Mouse (Mus musculus): Measurements from ENCODE around the gene Prim1. TPM values are rescaled to one million over a fixed set of nuclear protein-coding genes. Genes with fewer than 3 reads are reported as not detected.

Prim1 gene
- 6.6 and 6.8 TPM in 2 replicates for total RNA-seq (2021)
- long read RNA-seq, transcript Prim1-201 (13 exons, 1,583 nt), result major isoform, 8 of 8 reads
- long read RNA-seq, partial matches to known transcripts, result 0 of 8 reads
- long read RNA-seq, other reads (novel, unspliced or antisense), result 0 of 8 reads

DNA sequence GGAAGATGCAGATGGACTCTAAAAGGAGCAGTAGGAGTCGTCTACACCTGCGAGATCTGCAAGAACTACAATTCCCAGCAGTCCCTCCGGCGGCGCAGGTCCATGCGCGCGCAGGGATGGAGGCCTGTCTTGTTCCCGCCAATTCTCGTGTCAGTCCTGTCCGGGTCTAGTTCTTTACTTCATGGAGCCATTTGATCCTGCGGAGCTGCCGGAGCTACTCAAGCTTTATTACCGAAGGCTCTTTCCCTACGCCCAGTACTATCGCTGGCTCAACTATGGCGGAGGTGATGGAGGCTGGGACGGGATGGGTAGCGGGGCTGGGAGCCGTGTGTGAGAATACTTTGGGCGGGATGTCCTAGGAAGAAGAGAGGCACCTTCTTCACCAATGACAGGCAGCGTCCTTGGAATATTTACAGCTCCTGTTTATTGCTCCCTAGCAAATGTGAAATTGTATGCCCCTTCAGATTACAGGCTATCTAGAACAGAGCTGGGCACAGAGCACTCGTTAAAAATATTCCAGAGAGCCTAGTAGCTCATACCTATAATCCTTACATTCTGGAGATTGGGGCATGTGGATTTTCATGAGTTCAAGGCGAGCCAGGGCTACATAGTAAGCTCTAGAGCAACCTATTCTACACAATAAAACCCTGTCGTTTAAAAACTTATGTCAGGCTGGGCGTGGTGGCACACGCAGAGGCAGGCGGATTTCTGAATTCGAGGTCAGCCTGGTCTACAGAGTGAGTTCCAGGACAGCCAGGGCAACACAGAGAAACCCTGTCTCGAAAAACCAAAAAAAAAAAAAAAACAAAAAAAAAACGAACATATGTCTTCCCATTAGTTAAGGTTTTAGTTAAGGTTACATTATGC lies at the start of gene Prim1:
TSS of gene Prim1 (plus strand) at position 101 of the 867 bp plus-strand sequence.
- peak; percentile 69 for DNase-seq

GRCm38 (mm10) chr10:127966506-127966905 lies 48.5 kb upstream of the Prim1 start:
- no peak for DNase-seq

DNA sequence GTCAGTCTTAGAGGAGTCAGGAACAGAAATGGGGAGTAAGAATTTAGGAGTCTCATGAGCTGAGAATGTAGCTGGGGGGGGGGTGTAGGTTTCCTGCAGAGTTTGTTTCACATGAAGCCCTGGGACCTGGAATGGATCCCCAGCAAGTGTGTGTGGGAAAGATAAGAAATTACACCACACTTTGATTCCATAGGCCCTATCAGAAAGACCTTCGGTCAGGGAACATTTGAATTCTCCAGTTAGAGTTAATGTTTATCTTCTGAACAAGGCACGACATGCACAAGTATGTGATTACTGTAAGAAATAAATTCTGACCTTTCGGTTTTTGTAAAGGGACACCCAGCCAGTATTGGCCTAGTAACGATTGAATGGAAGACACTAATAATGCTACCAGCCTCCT lies 45.1 kb upstream of the Prim1 start:
- no peak for DNase-seq

DNA sequence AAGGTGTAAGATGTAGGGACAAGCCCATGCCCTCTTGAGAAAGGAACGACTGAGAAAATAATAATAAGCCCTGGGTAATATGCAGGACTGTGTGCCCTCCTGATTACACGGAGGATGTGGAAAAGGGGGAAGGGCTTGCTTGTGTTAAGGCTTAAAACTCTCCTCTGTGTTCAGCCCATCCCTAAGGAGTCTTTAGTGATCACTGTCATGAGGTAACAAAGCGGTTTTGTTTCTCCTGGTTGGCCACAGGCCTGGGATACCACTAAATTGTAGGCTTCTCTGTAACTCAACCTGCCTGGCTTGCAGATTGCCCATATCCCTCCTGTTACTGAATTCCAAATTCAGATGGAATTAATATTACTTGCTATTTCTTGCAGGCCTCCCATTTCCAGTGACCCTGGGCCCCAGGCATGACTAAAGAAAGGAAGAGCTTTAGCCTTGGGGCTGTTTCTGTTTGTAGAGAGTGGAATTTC lies 44.6 kb upstream of the Prim1 start:
- no peak for DNase-seq

DNA sequence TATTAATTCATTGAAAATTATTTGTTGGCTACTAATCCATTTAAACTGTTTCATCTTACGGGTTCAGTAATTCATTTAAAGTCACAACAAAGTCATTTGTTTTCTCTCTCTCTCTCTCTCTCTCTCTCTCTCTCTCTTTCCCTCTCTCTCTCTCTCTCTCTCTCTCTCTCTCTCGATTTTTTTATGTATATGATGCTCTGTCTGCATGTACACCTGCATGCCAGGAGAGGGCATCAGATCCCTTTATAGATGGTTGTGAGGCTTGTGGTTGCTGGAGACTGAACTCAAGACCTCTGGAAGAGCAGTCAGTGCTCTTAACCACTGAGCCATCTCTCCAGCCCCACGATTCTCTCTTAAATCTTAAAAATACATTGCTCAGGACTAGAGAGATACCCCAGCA lies 43.8 kb upstream of the Prim1 start:
- no peak for DNase-seq

- no peak for DNase-seq
Measured at GRCm38 (mm10) chr10:127974062-127974461, 40.9 kb upstream of the Prim1 start.

GRCm38 (mm10) chr10:127975503-127975902 lies 39.5 kb upstream of the Prim1 start:
- DNase-seq, result no peak

GRCm38 (mm10) chr10:127984650-127985049 lies 30.3 kb upstream of the Prim1 start:
- DNase-seq, result peak; percentile 6

DNA sequence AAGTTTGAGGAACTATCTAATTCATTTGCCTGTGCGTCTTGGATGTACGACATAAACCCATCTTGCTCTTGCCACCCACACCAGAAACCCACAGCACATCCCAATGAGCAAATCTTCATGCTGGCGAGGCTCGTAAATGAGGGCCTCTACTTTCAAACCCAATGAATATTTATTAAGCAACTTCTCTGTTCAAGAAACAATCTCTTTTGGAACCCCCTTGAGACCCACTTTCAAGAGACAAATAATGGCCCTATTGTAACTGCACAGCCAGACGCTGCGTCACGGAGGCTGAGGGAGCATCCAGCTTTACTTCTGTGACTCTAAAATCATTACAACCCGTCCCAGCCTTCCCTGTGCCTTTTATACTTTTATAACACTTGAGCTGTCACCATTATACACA lies 29.4 kb upstream of the Prim1 start:
- DNase-seq, result no peak

DNA sequence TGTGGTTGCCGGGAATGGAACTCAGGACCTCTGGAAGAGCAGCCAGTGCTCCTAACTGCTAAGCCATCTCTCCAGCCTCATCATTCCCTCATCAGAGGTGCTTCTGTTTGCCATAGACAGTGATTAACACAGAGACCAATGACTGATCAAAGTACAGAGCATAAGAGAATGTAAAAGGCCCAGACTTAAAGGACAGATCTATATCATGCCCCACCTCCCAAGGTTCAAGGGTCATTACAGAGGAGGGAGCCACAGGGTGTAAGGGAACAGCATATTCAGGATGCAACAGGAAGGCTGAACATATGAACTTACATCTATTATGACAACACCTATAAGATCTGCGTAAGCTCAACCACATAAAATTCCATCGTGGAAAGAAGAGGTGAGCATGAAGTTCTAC lies 18.3 kb upstream of the Prim1 start:
- DNase-seq, result no peak

DNA sequence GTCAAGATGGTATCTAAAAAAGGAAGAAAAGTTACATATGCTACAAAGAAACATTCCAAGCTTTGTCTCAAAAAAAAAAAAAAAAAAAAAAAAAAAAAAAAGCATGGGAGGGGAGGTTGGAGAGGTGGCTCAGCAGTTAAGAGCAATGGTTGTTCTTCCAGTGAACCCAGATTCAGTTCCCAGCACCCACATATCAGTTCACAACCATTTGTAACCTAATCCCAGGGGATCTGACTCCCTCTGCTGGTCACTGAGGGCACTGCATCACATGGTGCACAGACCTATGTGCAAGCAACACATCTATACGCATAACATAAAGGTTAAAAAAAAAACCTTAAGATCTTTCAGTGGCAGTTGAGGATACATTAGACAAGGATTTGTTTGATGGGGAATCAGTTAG lies 16.7 kb upstream of the Prim1 start:
- no peak for DNase-seq

DNA sequence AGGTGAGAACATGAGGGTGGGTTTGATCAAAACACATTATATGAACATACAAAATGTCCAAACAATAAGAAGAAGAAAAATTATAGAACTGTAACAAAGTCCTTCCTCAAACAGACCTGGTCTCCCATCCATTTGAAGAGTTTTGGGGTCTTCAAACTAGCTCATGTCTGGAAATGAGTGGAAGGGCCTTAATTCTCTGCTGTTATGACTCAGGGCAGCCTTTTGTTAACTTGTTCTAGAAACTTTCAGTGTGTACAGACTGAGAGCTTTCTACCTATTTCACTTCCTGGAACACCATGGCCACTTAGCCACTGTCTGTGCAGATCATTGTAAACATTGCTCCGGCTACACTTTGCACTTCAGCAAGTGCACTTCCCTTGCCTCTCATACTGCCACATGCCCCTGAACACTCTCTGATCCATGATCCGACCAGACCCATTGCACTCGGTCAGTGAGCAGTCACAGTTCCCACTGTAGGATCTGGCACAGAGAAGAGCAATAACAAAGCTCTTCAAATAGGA lies 11.6 kb upstream of the Prim1 start:
- DNase-seq, result no peak

DNA sequence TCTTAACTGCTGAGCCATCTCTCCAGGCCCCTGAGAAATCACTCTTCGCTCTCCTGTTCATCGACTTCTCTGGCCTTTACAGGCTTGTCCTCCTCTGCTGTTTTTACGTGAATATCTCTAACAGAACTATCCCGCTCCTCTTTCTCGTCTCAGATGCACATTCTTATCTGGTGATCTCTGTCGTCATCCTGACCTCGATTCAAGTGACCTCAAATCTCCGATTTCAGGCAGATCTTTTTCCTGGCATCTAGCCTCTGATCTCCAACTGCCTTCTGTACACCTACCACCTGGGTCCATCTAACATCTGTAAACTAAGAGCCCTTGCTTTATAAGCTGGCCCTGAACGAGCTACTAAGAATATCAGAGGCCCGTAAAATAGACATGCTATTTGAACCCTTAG lies 10.1 kb upstream of the Prim1 start:
- DNase-seq, result no peak

GRCm38 (mm10) chr10:128005479-128005878 lies 9.5 kb upstream of the Prim1 start:
- DNase-seq, result no peak

DNA sequence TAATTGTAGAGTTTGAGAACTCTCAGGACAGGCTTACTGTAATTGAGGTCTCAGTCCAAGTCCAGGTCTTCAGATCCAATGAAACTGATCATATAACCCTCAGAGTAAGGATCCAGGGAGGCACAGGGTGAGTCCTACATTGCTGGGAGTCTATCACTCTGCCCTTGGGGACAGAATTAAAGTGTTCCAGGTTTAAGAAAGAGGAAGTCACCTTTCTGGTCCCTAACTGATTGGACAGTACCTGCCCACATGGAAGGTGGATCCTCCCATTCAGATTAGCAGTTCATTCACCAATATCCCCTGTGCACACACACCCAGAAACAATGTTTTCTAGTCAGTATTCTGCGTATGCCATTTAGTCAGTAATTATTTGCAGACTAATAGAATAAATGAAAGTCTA lies 7.5 kb upstream of the Prim1 start, which contains the start of gene Hsd17b6:
TSS of gene Hsd17b6 (minus strand) at position 166 of the 400 bp plus-strand sequence.
- DNase-seq, result no peak

- peak; percentile 71 for DNase-seq
Measured at GRCm38 (mm10) chr10:128008207-128008889, 6.6 kb upstream of the Prim1 start.

DNA sequence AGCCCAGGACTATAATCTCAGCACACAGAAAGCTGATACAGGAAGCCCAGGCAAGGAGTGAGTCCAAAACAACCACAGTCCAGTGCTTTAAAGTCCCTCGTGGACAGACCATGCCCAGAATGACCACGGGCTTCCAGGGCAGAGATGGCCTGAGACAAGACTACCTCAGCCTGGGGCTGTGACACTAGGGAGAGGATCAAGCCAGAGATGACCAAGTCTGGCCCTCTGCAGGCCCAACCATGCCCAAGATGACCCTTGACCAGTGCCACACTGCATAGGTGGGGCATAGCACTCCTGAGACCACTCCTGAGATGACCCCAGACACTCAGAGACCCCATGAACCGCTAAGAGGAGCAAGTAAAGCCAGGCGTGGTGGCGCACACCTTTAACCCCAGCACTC lies 5.2 kb upstream of the Prim1 start:
- no peak for DNase-seq

GRCm38 (mm10) chr10:128022196-128022595 lies 7.2 kb downstream of the Prim1 start:
- DNase-seq, result no peak

- DNase-seq, result no peak
Measured at GRCm38 (mm10) chr10:128023496-128023895, 8.5 kb downstream of the Prim1 start.

- DNase-seq, result no peak
Measured at GRCm38 (mm10) chr10:128029931-128030330, 15.0 kb downstream of the Prim1 start.

GRCm38 (mm10) chr10:128030860-128031259 lies 15.9 kb downstream of the Prim1 start:
- DNase-seq, result no peak

- peak; percentile 37 for DNase-seq
Measured at GRCm38 (mm10) chr10:128036746-128037425, 21.9 kb downstream of the Prim1 start.

Data from adrenal gland, postnatal 25 days (tissue).